19 mouse cellular contexts compared by ENCODE assay signal in genomic region chr1:88848246-88848645, GRCm38 (mm10).
DNase-seq lines count a peak whose midpoint lies in the region; ATAC-seq and TF ChIP-seq lines count a peak whose summit lies in the region.
"Had no signal": no experiment of that assay in that cellular context is flagged by ENCODE, and none has a peak within 500 bp of the region (broad histone marks: within the 10 kb centered on the region; RNA-seq: fewer than 3 reads in every experiment).

No protein-coding gene starts in this region.

- no peaks in the 10 kb centered on the region for H3K36me3 ChIP-seq in forebrain, embryonic 11.5 days (ENCODE audit: control insufficient read depth, insufficient read depth, low read length)
- H3K36me3 ChIP-seq in forebrain, embryonic 10.5 days (replicated peaks): no peaks in the 10 kb centered on the region
- H3K36me3 ChIP-seq in forebrain, embryonic 15.5 days: no peaks in the 10 kb centered on the region
- no peaks in the 10 kb centered on the region for H3K36me3 ChIP-seq in midbrain, postnatal 0 days (ENCODE audit: insufficient read depth, low read length)
- H3K36me3 ChIP-seq: embryonic facial prominence, embryonic 10.5 days; limb, embryonic 13.5 days had no signal

- H3K9ac ChIP-seq in forebrain, embryonic 11.5 days (ENCODE audit: low read length): no peak overlapping the region
- H3K9ac ChIP-seq in forebrain, embryonic 15.5 days (replicated peaks): no peak overlapping the region
- no peak overlapping the region for H3K9ac ChIP-seq in midbrain, postnatal 0 days (replicated peaks; ENCODE audit: low read length, poor library complexity, severe bottlenecking)
- H3K9ac ChIP-seq: limb, embryonic 13.5 days; liver, embryonic 14.5 days had no signal

- WGBS in forebrain, embryonic 11.5 days: 76% methylated on average over 8 of the region's 8 CpGs
- WGBS in forebrain, embryonic 10.5 days: 84% methylated on average over 8 of the region's 8 CpGs
- 40% methylated on average over 8 of the region's 8 CpGs for WGBS in forebrain, embryonic 15.5 days
- WGBS in midbrain, postnatal 0 days: 69% methylated on average over 8 of the region's 8 CpGs

- H3K4me2 ChIP-seq in forebrain, embryonic 11.5 days (ENCODE audit: low read depth, low read length, severe bottlenecking): no peak overlapping the region
- H3K4me2 ChIP-seq in forebrain, embryonic 15.5 days (replicated peaks): no peak overlapping the region
- H3K4me2 ChIP-seq in midbrain, postnatal 0 days (ENCODE audit: low read depth, low read length, poor library complexity, severe bottlenecking): no peak overlapping the region
- H3K4me2 ChIP-seq: heart, embryonic 11.5 days had no signal

- peak; percentile 51; the same call in 1 of the 2 replicates for ATAC-seq in forebrain, embryonic 11.5 days (replicated peaks; ENCODE audit: low FRiP score)
- peak; percentile 72 for ATAC-seq in forebrain, embryonic 15.5 days (replicated peaks)
- ATAC-seq in midbrain, postnatal 0 days (ENCODE audit: low FRiP score): no peak
- ATAC-seq: activated CD4-positive, CD25-positive, alpha-beta regulatory T cell, adult 4 months; intestine, embryonic 16.5 days; Patski had no signal

- H3K27ac ChIP-seq in forebrain, embryonic 11.5 days (ENCODE audit: low read depth, low read length): peak overlapping the region; percentile 25; the same call in 1 of the 2 replicates
- no peak overlapping the region for H3K27ac ChIP-seq in forebrain, embryonic 10.5 days
- H3K27ac ChIP-seq in forebrain, embryonic 15.5 days (replicated peaks): peak overlapping the region; percentile 65; the same call in 1 of the 2 replicates
- no peak overlapping the region for H3K27ac ChIP-seq in midbrain, postnatal 0 days (ENCODE audit: low read depth, low read length)
- H3K27ac ChIP-seq: embryonic facial prominence, embryonic 10.5 days; limb, embryonic 13.5 days; liver, embryonic 14.5 days; stomach, postnatal 0 days had no signal

- no peak for DNase-seq in forebrain, embryonic 11.5 days (ENCODE audit: low spot score)
- no peak for DNase-seq in forebrain, embryonic 10.5 days (ENCODE audit: extremely low spot score, low spot score)
- peak; percentile 27 for DNase-seq in Muller cell, postnatal 12 days (ENCODE audit: inconsistent ontology term)
- peak; percentile 44 for DNase-seq in midbrain, postnatal 0 days (ENCODE audit: low spot score)
- DNase-seq in layer of hippocampus, adult 9-10 months (ENCODE audit: low spot score): no peak
- no peak for DNase-seq in frontal cortex, postnatal 36 days (ENCODE audit: low spot score in 2 of 2)
- DNase-seq in kidney, adult 8-10 months: no peak
- DNase-seq: adrenal gland, postnatal 25 days; B cell, adult 2 months; gastrocnemius, postnatal 36 days had no signal

- H3K4me1 ChIP-seq in forebrain, embryonic 11.5 days (replicated peaks; ENCODE audit: control insufficient read depth, insufficient read depth, low read length): peaks cover 2% of the 10 kb centered on the region; the same call in 1 of the 2 replicates
- peaks cover 18% of the 10 kb centered on the region for H3K4me1 ChIP-seq in forebrain, embryonic 10.5 days
- peaks cover 16% of the 10 kb centered on the region for H3K4me1 ChIP-seq in forebrain, embryonic 15.5 days
- H3K4me1 ChIP-seq in midbrain, postnatal 0 days (ENCODE audit: insufficient read depth, low read length): no peaks in the 10 kb centered on the region

- H3K27me3 ChIP-seq in forebrain, embryonic 11.5 days (ENCODE audit: control insufficient read depth, insufficient read depth, low read length): no peaks in the 10 kb centered on the region
- no peaks in the 10 kb centered on the region for H3K27me3 ChIP-seq in forebrain, embryonic 10.5 days (ENCODE audit: poor library complexity, severe bottlenecking)
- no peaks in the 10 kb centered on the region for H3K27me3 ChIP-seq in forebrain, embryonic 15.5 days
- no peaks in the 10 kb centered on the region for H3K27me3 ChIP-seq in midbrain, postnatal 0 days (ENCODE audit: insufficient read depth, low read length)
- H3K27me3 ChIP-seq: limb, embryonic 13.5 days; Patski had no signal

- no peak for TF ChIP-seq CTCF in midbrain, postnatal 0 days (IDR thresholded peaks at IDR 0.05)

- 0 out of 2 replicates have a peak, but pooled peaks cover 3% of the 10 kb centered on the region for H3K9me3 ChIP-seq in forebrain, embryonic 11.5 days (ENCODE audit: control insufficient read depth, low read length)
- H3K9me3 ChIP-seq in forebrain, embryonic 10.5 days: peaks cover 4% of the 10 kb centered on the region; the same call in 1 of the 2 replicates
- no peaks in the 10 kb centered on the region for H3K9me3 ChIP-seq in forebrain, embryonic 15.5 days
- no peaks in the 10 kb centered on the region for H3K9me3 ChIP-seq in midbrain, postnatal 0 days (ENCODE audit: low read length)
- H3K9me3 ChIP-seq: embryonic facial prominence, embryonic 10.5 days had no signal

- no peak overlapping the region for H3K4me3 ChIP-seq in forebrain, embryonic 11.5 days (ENCODE audit: low read depth, low read length)
- no peak overlapping the region for H3K4me3 ChIP-seq in forebrain, embryonic 10.5 days
- H3K4me3 ChIP-seq in forebrain, embryonic 15.5 days: no peak overlapping the region
- no peak overlapping the region for H3K4me3 ChIP-seq in midbrain, postnatal 0 days (ENCODE audit: low read depth, low read length)
- H3K4me3 ChIP-seq: embryonic facial prominence, embryonic 10.5 days; limb, embryonic 13.5 days had no signal

Comparison
In these comparisons a context has a peak if more than half of its experiments do, and no peak if none do; other contexts are left out.
1. H3K27ac ChIP-seq: peak in forebrain, embryonic 11.5 days (single experiment) and forebrain, embryonic 15.5 days (single experiment); none in forebrain, embryonic 10.5 days (single experiment) and midbrain, postnatal 0 days (single experiment).
2. DNase-seq: peak in Muller cell, postnatal 12 days (single experiment) and midbrain, postnatal 0 days (single experiment); none in forebrain, embryonic 11.5 days (single experiment), forebrain, embryonic 10.5 days (single experiment), layer of hippocampus, adult 9-10 months (single experiment), frontal cortex, postnatal 36 days (0 of 2) and kidney, adult 8-10 months (0 of 2).